Mouse (Mus musculus) adrenal gland, postnatal 4 days (tissue): ENCODE measurements around the gene Piwil4. TPM values are rescaled to one million over a fixed set of nuclear protein-coding genes. Genes with fewer than 3 reads are reported as not detected.
"Not testable (repeated sequence)": the region's sequence is repeated elsewhere in the genome, so short reads cannot be mapped to it uniquely, and the experiment has no call there.

ENCODE experiments used
- DNase-seq, 2 experiments: peaks; one replicate each; pipeline ENCODE4 v3.0.0; 2021 to 2022; ENCODE audit warnings: low spot score in 2 of 2, mixed read lengths in 2 of 2
- total RNA-seq, 2 experiments: library from RNA; stranded (reverse); gene quantifications; 2 replicates each; pipeline ENCODE4 v1.2.3; 2021

Gene Piwil4
- total RNA-seq, 2 experiments from 2014 or later: 0.28 to 0.40 TPM

GRCm38 (mm10) chr9:14726629-14727028 lies 13.9 kb downstream of the Piwil4 start:
- DNase-seq: no peak

- no peak for DNase-seq
Observed at GRCm38 (mm10) chr9:14726005-14726404, 14.5 kb downstream of the Piwil4 start.

GRCm38 (mm10) chr9:14724755-14725420 lies 15.6 kb downstream of the Piwil4 start:
- DNase-seq: no peak

DNA sequence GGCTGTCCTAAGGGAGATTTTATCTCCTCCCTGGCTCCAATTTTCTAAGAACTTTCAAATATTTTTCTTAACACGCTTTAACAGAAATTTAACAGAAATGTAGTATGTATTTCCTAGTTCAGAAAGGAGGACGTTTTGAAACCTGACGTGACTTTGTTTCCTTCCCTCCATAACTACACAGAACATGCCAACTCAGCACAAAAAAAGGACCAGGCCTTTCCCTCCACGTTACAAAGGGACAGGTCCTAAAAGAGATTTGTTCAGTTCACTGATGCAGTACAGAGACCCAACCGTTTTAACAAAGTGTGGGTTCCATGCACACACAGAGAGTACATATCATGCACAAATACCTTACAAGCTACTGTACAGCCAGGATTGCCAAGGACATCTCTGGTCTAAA lies 18.9 kb downstream of the Piwil4 start:
- no peak for DNase-seq

GRCm38 (mm10) chr9:14720384-14720783 lies 20.1 kb downstream of the Piwil4 start:
- DNase-seq: no peak

GRCm38 (mm10) chr9:14718332-14718691 lies 22.2 kb downstream of the Piwil4 start:
- no peak for DNase-seq

DNA sequence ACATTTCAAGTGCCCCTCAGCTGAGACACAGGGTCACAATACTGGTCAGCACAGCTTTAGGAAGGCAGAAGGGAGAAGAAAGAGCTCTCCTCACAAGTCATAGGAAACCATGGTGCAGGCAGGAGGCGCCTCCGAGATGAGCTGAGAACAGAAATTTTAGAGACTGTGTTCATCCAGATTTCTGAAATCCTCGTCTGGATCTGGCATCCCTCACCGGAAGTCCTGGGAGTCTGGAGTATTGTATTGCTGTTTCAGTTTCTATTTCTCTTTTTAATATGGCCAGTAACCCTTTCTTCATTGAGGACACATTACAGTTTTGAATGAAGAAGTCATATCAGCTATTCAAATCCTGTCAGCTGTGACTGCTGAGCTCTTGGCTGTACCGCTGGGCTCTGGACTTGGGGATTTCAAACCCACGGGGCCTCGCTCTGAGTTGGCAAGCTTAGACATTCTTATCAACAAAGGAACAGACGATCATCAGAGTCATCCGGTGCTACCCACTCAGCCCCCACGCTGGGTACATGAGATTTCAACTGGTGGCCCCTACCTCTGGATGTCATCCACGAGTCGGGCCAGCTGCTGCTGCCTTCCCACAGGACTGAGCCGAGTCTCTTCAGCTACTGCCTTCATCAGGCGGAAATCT lies 22.7 kb downstream of the Piwil4 start:
- no peak for DNase-seq

- no peak for DNase-seq
Observed at GRCm38 (mm10) chr9:14715258-14715657, 25.3 kb downstream of the Piwil4 start.

GRCm38 (mm10) chr9:14710910-14711309 lies 29.6 kb downstream of the Piwil4 start:
- DNase-seq: no peak

- DNase-seq: no peak
Observed at GRCm38 (mm10) chr9:14705321-14706162, 35.0 kb downstream of the Piwil4 start.

DNA sequence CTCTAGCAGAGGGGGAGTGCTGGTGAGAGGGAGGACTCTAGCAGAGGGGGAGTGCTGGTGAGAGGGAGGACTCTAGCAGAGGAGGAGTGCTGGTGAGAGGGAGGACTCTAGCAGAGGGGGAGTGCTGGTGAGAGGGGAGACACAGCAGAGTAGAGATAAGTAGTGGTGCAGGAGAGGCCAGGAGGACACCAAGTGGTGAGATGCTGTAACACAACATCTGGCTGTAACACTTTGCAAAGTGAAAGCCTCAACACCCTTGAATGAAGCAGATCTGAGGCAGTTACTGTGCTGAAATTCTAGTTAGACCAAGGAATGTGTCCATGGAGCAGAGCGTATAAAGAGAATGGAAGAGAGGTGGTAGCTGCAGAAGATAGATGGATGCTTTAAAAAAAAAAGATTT lies 39.7 kb downstream of the Piwil4 start:
- DNase-seq: not testable (repeated sequence)

DNA sequence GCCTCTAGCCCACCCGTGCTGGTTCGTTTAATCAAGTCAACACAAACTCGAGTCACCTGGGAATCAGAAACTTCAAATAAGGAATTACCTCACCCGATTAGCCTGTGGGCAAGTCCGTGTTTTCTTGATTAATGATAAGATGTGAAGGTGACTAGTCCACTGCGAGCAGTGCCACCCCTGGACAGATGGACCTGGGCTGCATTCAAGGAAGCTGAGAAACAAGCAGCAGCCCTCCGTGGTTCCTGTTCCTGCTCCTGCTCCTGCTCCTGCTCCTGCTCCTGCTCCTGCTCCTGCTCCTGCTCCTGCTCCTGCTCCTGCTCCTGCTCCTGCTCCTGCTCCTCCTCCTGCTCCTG lies 41.3 kb downstream of the Piwil4 start:
- no peak for DNase-seq

GRCm38 (mm10) chr9:14698582-14699287 lies 41.8 kb downstream of the Piwil4 start:
- peak; percentile 73 to 78 for DNase-seq

GRCm38 (mm10) chr9:14697903-14698302 lies 42.6 kb downstream of the Piwil4 start:
- no peak for DNase-seq

DNA sequence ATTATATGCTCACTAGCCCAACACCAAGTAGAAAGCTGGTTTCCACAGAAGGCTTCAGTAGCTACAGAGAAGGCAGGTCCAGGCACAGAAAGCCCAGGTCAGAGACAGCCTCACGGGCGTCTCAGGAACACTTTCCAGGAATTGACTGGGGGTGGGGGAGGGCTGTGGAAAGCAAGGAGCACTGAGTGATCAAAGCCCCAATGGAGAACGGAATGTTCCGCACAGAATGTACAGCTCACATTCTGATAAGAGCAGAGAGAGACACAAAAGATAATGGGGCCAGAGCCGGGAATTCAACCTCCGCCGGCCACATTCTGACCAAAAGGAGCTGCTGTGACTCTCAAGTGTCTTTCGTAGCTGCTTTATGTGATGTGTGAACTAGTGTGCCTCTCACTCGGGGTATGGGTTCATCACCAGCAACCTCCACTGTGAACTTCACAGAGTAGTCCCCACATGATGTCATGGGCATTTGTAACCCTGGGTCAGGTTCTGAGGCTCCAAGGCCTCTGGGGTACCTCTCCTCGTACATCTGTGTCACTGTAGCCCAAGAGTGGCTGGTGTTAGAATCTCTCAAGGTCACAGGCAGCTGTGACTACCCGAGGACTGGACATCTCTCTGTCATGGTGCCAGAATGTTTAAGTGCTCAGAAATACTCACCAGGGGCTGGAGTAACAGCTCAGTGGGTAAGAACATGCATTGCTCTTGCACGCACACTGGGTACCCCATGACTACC lies 51.0 kb downstream of the Piwil4 start:
- DNase-seq: no peak

DNA sequence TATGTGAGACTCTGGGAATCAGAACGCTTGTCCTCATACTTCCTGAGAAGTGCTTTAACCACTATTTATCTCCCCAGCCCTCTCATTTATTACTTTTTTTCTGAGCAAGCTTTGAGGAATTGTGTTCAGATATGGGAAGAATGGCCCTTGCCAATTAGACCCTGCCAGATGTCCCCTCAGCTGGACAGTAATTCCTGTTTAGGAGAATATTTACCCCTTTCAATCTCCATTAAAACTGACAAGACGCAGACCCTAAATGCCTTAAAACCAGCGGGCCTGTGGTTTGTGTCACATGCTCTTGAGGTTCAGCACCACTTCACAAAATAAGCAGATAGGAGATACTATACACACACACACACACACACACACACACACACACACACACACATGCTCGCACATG lies 56.2 kb downstream of the Piwil4 start:
- DNase-seq: no peak

DNA sequence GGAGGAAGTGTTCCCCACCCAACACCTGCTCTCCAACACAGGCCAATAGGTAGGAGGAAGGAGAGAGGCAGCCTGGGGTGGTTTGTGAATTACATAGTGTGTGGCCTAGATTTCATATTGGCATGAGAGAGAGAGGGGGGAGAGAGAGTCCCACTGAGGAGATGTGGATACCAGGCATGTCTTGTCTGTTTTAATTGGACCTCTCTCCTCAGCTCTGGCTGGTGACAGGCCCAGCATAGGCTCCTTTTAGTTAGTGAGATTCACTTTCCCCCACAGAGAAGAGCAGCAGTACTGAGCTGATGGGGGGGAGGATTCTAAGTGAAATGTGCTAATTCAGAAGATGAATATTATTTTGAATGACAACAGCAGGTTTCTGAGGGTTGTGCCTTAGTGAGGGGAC lies 57.8 kb downstream of the Piwil4 start:
- DNase-seq: no peak

DNA sequence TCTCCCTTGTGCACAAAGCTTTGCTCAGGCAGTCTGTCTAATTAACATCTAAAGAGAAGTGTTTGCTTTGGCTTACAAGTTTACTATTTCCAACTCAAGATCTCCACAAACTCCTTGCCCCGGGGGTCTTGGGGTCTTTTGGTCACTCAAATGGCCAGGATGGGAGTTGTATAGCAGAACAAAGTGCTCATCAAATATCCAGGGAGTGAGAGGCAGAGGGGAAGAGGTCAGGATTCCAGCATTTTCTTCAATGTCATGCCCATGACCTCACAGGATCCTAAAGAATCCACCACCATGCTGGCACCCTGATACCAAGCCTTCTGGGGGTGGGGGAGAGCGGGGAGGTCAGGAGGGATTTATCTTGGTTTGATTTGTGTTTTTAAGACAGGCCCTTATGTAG lies 59.9 kb downstream of the Piwil4 start:
- DNase-seq: no peak

DNA sequence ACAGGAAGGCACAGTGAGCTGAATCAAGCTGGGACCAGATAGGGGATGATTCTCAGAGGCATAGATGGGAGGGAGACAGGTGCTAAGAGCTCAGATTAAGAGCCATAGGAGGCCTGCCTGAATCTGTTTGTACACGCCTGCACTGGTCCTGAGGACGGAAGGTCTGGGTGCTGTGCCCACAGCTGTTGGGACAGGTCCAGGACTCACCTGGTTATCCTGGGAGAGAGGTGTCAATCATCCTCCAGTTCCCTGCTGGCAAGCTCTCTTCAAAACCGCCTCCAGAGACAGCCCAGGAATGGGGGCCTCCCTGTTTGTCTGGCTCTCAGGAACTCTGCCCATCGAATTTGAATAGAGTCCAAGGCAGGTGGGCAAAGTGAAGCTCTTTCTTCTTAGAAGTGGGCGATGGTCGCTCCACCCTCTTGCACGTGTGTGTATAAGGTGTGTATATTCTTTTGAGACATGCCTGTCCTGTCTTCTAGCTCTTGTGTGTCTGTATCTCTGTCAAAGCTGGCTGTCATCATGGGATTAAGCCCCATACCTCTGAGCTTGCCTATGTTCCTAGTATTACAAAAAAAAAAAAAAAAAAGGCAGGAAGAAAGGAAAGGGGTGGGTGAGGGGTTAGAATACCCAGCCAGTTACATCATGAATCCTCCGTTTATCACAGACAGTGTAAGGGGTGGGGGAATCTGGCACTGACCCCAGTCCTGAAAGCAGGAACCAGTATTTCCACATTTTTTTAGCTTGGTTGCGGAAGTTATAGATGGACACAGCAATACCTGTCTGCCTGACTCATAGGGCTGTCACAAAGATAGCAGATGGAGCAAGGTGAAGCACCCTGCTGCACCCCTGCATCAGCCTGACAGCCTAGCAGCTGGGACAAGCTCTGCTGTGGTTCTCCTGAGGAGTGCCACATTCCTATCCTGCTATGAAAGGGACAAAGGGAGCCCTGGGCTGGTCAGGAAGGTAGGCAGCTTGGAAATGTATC lies 64.5 kb downstream of the Piwil4 start:
- DNase-seq: no peak

DNA sequence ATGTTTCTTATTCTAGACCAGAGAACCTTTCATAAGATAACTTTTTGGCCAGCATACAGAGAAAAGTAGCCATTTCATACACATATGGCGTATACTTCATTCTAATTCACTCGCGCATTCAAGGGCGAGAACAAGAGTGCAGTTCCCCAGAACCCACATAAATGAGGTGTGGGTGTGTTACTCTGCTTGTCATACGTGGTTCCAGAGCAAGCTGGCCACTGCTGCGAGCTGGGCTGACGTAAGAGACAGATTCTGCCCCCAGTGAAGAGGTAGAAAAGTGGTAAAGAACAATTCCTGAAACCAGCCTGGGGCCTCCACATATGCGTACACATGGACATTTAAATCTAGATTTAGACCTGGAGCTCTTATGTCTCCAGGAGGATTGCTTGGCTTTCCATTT lies 66.0 kb downstream of the Piwil4 start:
- DNase-seq: no peak
